Mouse (Mus musculus): ENCODE results near the gene 2310009B15Rik.

GRCm38 (mm10) chr1:138876371-138877045, 19.9 kb upstream of the 2310009B15Rik start:
- TF ChIP-seq POLR2A (IDR thresholded peaks at IDR 0.05; ENCODE audit: insufficient read depth, low read depth, low read length) (no peak), CTCF (IDR thresholded peaks at IDR 0.05; ENCODE audit: insufficient read depth, low read depth, low read length) (no peak)

All from olfactory bulb, adult 2 months (tissue).